Mouse (Mus musculus): ENCODE data around the gene 3110070M22Rik. TPM values are rescaled to one million over a fixed set of nuclear protein-coding genes. Genes with fewer than 3 reads are reported as not detected.
"Not testable (repeated sequence)": the region's sequence is repeated elsewhere in the genome, so short reads cannot be mapped to it uniquely, and the experiment has no call there.

Gene 3110070M22Rik
- total RNA-seq (2014; rRNA removed) (7.9 and 8.2 TPM in 2 replicates), polyA plus RNA-seq (2015; fragmentation: Nextera tagmentation; extraction: Ambion mirVana) (1.7 and 2.7 TPM in 2 replicates)

- DNase-seq (peak; percentile 80), ATAC-seq (no peak)
- Histone ChIP-seq H3K9me3 (ENCODE audit: low read length) (no peaks in the 10 kb centered on the region), H3K36me3 (ENCODE audit: insufficient read depth) (peaks cover 18% of the 10 kb centered on the region), H3K27me3 (ENCODE audit: insufficient read depth, low read length) (no peaks in the 10 kb centered on the region), H3K4me2 (ENCODE audit: low read depth) (no peak within 1 kb of the TSS), H3K9ac (no peak within 1 kb of the TSS), H3K27ac (ENCODE audit: low read depth, low read length) (no peak within 1 kb of the TSS), H3K4me3 (ENCODE audit: low read depth, low read length) (no peak within 1 kb of the TSS), H3K4me1 (ENCODE audit: insufficient read depth) (no peaks in the 10 kb centered on the region)
- TF ChIP-seq CTCF (IDR thresholded peaks at IDR 0.05; ENCODE audit: low read depth): peak; percentile 57
- WGBS: 61% methylated on average over 87 of the region's 87 CpGs
These were observed at the start of gene 3110070M22Rik, which contains the start of gene Tmem267 for GRCm38 (mm10) chr13:119487880-119488580. Gene 3110070M22Rik, minus strand, starts transcription at chr13:119488383. Gene Tmem267, plus strand, starts transcription at chr13:119488039.

DNA sequence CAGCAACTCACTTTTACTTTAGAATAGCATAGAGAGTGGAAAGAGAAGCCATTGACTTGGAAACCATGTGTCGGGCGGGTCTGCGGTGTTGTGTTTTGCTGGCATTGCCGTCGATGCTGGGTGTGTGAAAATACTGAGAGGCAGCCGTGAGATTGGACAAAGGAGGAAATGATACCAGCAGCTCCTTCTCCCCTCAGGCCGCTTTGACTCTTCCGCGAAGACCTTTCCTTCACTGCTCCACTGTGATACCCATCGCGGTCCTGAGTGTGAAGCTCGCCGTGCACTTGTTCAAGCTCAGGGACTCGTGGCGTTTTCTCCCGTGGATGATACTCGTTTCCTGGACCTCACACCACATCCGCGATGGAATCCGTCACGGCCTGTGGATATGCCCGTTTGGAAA lies 6.8 kb upstream of the 3110070M22Rik start:
- ATAC-seq; H3K36me3 ChIP-seq (ENCODE audit: insufficient read depth); H3K4me3 ChIP-seq (ENCODE audit: low read depth, low read length); H3K9me3 ChIP-seq (ENCODE audit: low read length); DNase-seq; H3K27ac ChIP-seq (ENCODE audit: low read depth, low read length); H3K4me2 ChIP-seq (ENCODE audit: low read depth); H3K27me3 ChIP-seq (ENCODE audit: insufficient read depth, low read length); H3K9ac ChIP-seq; H3K4me1 ChIP-seq (ENCODE audit: insufficient read depth): not testable (repeated sequence)
- 96% methylated on average over 9 of the region's 22 CpGs for WGBS

DNA sequence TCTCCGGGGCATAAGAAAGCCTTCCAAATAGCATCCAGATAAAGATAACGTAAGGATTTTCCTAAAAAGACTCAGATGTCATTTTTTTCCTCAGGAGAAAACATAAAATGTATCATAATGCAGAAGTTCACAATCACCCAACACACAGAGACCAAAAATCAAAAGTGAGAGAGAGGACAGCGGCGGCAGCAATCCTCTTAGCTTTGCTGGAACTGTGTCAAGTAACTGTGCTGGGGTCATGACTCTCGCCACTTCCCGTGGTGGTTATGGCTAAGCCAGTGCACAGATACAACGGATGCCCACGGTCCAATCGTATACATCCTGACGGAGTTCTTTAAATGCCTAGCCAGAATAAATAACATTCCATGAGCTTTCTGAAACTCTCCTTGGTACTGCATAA lies 3.9 kb upstream of the 3110070M22Rik start:
- not testable (repeated sequence) for ATAC-seq; H3K36me3 ChIP-seq (ENCODE audit: insufficient read depth); H3K27ac ChIP-seq (ENCODE audit: low read depth, low read length); H3K9me3 ChIP-seq (ENCODE audit: low read length); H3K4me2 ChIP-seq (ENCODE audit: low read depth); H3K4me3 ChIP-seq (ENCODE audit: low read depth, low read length); H3K4me1 ChIP-seq (ENCODE audit: insufficient read depth); DNase-seq; H3K9ac ChIP-seq; H3K27me3 ChIP-seq (ENCODE audit: insufficient read depth, low read length)
- WGBS: 91% methylated on average over 10 of the region's 10 CpGs

GRCm38 (mm10) chr13:119487354-119487753 lies 829 bp downstream of the 3110070M22Rik start:
- Histone ChIP-seq H3K27ac (ENCODE audit: low read depth, low read length) (no peak overlapping the region), H3K9ac (no peak overlapping the region), H3K4me3 (ENCODE audit: low read depth, low read length) (no peak overlapping the region), H3K4me1 (ENCODE audit: insufficient read depth) (no peaks in the 10 kb centered on the region), H3K36me3 (ENCODE audit: insufficient read depth) (peaks cover 20% of the 10 kb centered on the region), H3K9me3 (ENCODE audit: low read length) (no peaks in the 10 kb centered on the region), H3K27me3 (ENCODE audit: insufficient read depth, low read length) (no peaks in the 10 kb centered on the region), H3K4me2 (ENCODE audit: low read depth) (no peak overlapping the region)
- DNase-seq: no peak
- ATAC-seq: no peak
- 36% methylated on average over 7 of the region's 7 CpGs for WGBS
- no peak; the same call in 1 of the 2 replicates for TF ChIP-seq CTCF (IDR thresholded peaks at IDR 0.05; ENCODE audit: low read depth)

DNA sequence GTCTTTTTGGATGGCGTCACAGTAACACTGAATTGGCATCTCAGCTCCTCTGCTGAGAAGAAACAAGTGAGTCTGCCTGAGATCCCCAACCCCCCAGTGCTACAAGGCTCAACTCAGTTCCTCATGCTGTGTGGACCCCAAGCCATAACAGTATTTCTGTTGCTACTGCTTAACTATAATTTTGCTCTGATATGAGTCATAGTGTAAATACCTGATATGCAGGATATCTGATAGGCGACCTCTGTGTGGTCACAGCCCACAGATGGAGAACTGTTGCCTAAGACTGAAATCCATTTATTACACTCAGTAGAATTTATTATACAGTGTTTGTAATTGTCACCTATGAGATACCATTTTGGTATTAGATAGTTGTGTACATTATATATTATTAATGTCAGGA lies 10.4 kb downstream of the 3110070M22Rik start:
- Histone ChIP-seq H3K27me3 (ENCODE audit: insufficient read depth, low read length) (no peaks in the 10 kb centered on the region), H3K4me1 (ENCODE audit: insufficient read depth) (no peaks in the 10 kb centered on the region), H3K27ac (ENCODE audit: low read depth, low read length) (no peak overlapping the region), H3K4me3 (ENCODE audit: low read depth, low read length) (no peak overlapping the region), H3K4me2 (ENCODE audit: low read depth) (no peak overlapping the region), H3K36me3 (ENCODE audit: insufficient read depth) (peaks cover 55% of the 10 kb centered on the region), H3K9ac (no peak overlapping the region), H3K9me3 (ENCODE audit: low read length) (no peaks in the 10 kb centered on the region)
- ATAC-seq (no peak), DNase-seq (no peak)
- WGBS: 95% methylated on average over 2 of the region's 2 CpGs
- no peak for TF ChIP-seq CTCF (IDR thresholded peaks at IDR 0.05; ENCODE audit: low read depth)

DNA sequence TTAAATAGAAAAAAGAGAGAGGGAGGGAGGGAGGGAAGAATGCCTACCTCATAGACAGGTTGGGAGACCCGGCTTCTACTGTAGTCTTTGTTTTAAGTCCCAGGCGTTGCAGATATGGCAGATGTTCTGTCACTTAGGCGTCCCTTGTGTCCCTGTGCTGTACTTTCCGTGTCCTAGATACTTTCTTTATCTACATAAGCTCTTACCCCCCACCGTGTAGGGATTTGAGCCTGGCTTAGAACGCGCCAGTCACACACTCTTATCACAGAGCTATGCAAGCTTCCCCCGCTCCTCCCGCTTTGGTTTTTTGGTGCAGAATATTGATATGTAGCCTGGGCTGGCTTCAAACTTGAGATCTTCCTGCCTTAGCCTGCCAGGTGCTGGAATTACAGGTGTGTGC lies 11.6 kb downstream of the 3110070M22Rik start:
- Histone ChIP-seq H3K9ac (no peak overlapping the region), H3K27ac (ENCODE audit: low read depth, low read length) (no peak overlapping the region), H3K9me3 (ENCODE audit: low read length) (no peaks in the 10 kb centered on the region), H3K4me3 (ENCODE audit: low read depth, low read length) (no peak overlapping the region), H3K4me2 (ENCODE audit: low read depth) (no peak overlapping the region), H3K4me1 (ENCODE audit: insufficient read depth) (no peaks in the 10 kb centered on the region), H3K27me3 (ENCODE audit: insufficient read depth, low read length) (no peaks in the 10 kb centered on the region), H3K36me3 (ENCODE audit: insufficient read depth) (peaks cover 61% of the 10 kb centered on the region)
- DNase-seq (no peak), ATAC-seq (no peak)
- WGBS: 87% methylated on average over 9 of the region's 9 CpGs
- no peak for TF ChIP-seq CTCF (IDR thresholded peaks at IDR 0.05; ENCODE audit: low read depth)

GRCm38 (mm10) chr13:119462596-119463560 lies 25.3 kb downstream of the 3110070M22Rik start, which contains the start of gene 4833420G17Rik:
Gene 4833420G17Rik, plus strand, starts transcription at chr13:119462768.
- DNase-seq: peak; percentile 93
- H3K4me1 ChIP-seq (ENCODE audit: insufficient read depth): peaks cover 12% of the 10 kb centered on the region
- H3K4me3 ChIP-seq (ENCODE audit: low read depth, low read length): peak within 1 kb of the TSS; percentile 90
- 1% methylated on average over 57 of the region's 57 CpGs for WGBS
- H3K27me3 ChIP-seq (ENCODE audit: insufficient read depth, low read length): no peaks in the 10 kb centered on the region
- peaks cover 23% of the 10 kb centered on the region for H3K36me3 ChIP-seq (ENCODE audit: insufficient read depth)
- H3K9ac ChIP-seq: peak within 1 kb of the TSS; percentile 64
- no peaks in the 10 kb centered on the region for H3K9me3 ChIP-seq (ENCODE audit: low read length)
- peak within 1 kb of the TSS; percentile 70 for H3K4me2 ChIP-seq (ENCODE audit: low read depth)
- peak; percentile 100 for ATAC-seq
- no peak for TF ChIP-seq CTCF (IDR thresholded peaks at IDR 0.05; ENCODE audit: low read depth)
- peak within 1 kb of the TSS; percentile 89 for H3K27ac ChIP-seq (ENCODE audit: low read depth, low read length)

All from forebrain, postnatal 0 days (tissue).